Mouse (Mus musculus) myocyte (in vitro differentiated cells): ENCODE measurements at regions not wholly inside any gene's neighbourhood (a gene's known extent, or its start where the extent isn't known, plus 50 kb on each side); places are given as distances from the start of the nearest gene placed in this dataset.

Experiments used
- H3K27me3 ChIP-seq: one replicate; pipeline ENCODE4 v1.6.1; 2011; ENCODE audit not compliant: control insufficient read depth, insufficient read depth, insufficient read length
- H3K36me3 ChIP-seq: one replicate; pipeline ENCODE4 v1.6.1; 2011; ENCODE audit not compliant: control insufficient read depth, insufficient read depth
- H3K4me2 ChIP-seq: one replicate; pipeline ENCODE4 v1.6.1; 2011; ENCODE audit warnings: low read depth, control low read depth
- H3K4me3 ChIP-seq: one replicate; pipeline ENCODE4 v1.5.1; 2011; ENCODE audit warnings: mild to moderate bottlenecking, control low read depth, moderate library complexity
- H3K79me2 ChIP-seq: one replicate; pipeline ENCODE4 v1.6.1; 2011; ENCODE audit not compliant: control insufficient read depth, insufficient read depth
- H3ac ChIP-seq: one replicate; pipeline ENCODE4 v1.6.1; 2011; ENCODE audit not compliant: control insufficient read depth, insufficient read length
- CEBPB ChIP-seq: IDR thresholded peaks from 2 replicates; pipeline ENCODE4 v1.6.1; 2011; ENCODE audit warnings: mild to moderate bottlenecking, moderate library complexity; ENCODE audit not compliant: poor library complexity, insufficient read depth, severe bottlenecking
- E2F4 ChIP-seq: IDR thresholded peaks from one replicate; pipeline ENCODE4 v1.6.1; 2011; ENCODE audit warnings: mild to moderate bottlenecking, control low read depth, moderate library complexity; ENCODE audit not compliant: insufficient read depth
- MAX ChIP-seq: IDR thresholded peaks from one replicate; pipeline ENCODE4 v1.6.1; 2011; ENCODE audit warnings: low read depth, mild to moderate bottlenecking, control low read depth
- MYOD1 ChIP-seq, 3 experiments: IDR thresholded peaks; one replicate each; pipeline ENCODE4 v1.6.1; 2011; ENCODE audit warnings: control low read depth in 2 of 3, low read depth in 2 of 3, mild to moderate bottlenecking in 2 of 3, moderate library complexity in 1 of 3; ENCODE audit not compliant: insufficient read length in 2 of 3, control insufficient read depth in 1 of 3
- MYOG ChIP-seq, 3 experiments: IDR thresholded peaks; one replicate each; pipeline ENCODE4 v1.6.1; 2011; ENCODE audit warnings: control low read depth in 2 of 3, low read depth in 2 of 3, mild to moderate bottlenecking in 2 of 3; ENCODE audit not compliant: insufficient read length in 2 of 3, control insufficient read depth in 1 of 3, insufficient read depth in 1 of 3
- POLR2A ChIP-seq: IDR thresholded peaks from one replicate; pipeline ENCODE4 v1.6.1; 2011; ENCODE audit warnings: low read depth, mild to moderate bottlenecking, control low read depth, moderate library complexity; ENCODE audit not compliant: insufficient read length
- POLR2AphosphoS2 ChIP-seq: IDR thresholded peaks from one replicate; pipeline ENCODE4 v1.6.1; 2011; ENCODE audit warnings: low read depth, control low read depth; ENCODE audit not compliant: insufficient read length
- REST ChIP-seq: IDR thresholded peaks from one replicate; pipeline ENCODE4 v1.6.1; 2011; ENCODE audit warnings: mild to moderate bottlenecking, control low read depth, moderate library complexity; ENCODE audit not compliant: insufficient read depth, insufficient read length
- SRF ChIP-seq: IDR thresholded peaks from one replicate; pipeline ENCODE4 v1.6.1; 2011; ENCODE audit warnings: low read depth; ENCODE audit not compliant: control insufficient read depth, insufficient read length
- TCF12 ChIP-seq: IDR thresholded peaks from one replicate; pipeline ENCODE4 v1.6.1; 2011; ENCODE audit warnings: mild to moderate bottlenecking, control low read depth; ENCODE audit not compliant: poor library complexity, insufficient read depth, severe bottlenecking
- TCF3 ChIP-seq: IDR thresholded peaks from one replicate; pipeline ENCODE4 v1.6.1; 2011; ENCODE audit warnings: low read depth, control low read depth; ENCODE audit not compliant: insufficient read length
- USF1 ChIP-seq: IDR thresholded peaks from one replicate; pipeline ENCODE4 v1.6.1; 2011; ENCODE audit warnings: low read depth, mild to moderate bottlenecking, control low read depth, moderate library complexity

DNA sequence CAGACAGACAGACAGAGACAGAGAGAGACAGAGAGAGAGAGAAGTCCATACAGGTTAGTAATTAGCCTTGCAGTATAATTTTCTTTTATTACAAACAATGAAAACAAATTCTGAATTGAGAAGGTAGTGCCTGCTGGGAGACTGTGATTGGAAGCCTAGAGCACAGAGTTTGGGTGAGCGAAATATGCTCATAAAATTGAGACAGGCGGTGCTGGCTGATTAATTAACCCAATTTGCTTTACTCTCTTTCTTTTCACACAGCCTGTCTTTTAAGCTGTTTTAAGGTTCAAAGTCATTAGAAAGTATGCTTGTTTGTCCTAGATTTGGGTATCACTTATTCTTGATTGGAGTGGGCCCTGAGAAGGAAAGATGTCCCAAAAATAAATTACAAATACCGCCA is 816.1 kb downstream of the Car8 start:
- Histone ChIP-seq H3K27me3 (no peaks in the 10 kb centered on the region), H3K36me3 (no peaks in the 10 kb centered on the region), H3K4me2 (no peak overlapping the region), H3K4me3 (no peak overlapping the region), H3ac (no peak overlapping the region), H3K79me2 (no peaks in the 10 kb centered on the region)
- no peak for TF ChIP-seq SRF
- no peak for TF ChIP-seq TCF3
- no peak for TF ChIP-seq TCF12
- TF ChIP-seq USF1, result no peak
- no peak for TF ChIP-seq MAX
- TF ChIP-seq REST, result no peak
- no peak for TF ChIP-seq E2F4
- no peak for TF ChIP-seq POLR2AphosphoS2
- no peak for TF ChIP-seq MYOD1 (IDR thresholded peaks at IDR 0.05; ENCODE audit: control insufficient read depth in 1 of 3, insufficient read length in 2 of 3, low read depth in 2 of 3)
- TF ChIP-seq CEBPB, result no peak
- no peak for TF ChIP-seq MYOG (IDR thresholded peaks at IDR 0.05; ENCODE audit: control insufficient read depth in 1 of 3, insufficient read depth in 1 of 3, insufficient read length in 2 of 3, low read depth in 2 of 3)
- no peak for TF ChIP-seq POLR2A

DNA sequence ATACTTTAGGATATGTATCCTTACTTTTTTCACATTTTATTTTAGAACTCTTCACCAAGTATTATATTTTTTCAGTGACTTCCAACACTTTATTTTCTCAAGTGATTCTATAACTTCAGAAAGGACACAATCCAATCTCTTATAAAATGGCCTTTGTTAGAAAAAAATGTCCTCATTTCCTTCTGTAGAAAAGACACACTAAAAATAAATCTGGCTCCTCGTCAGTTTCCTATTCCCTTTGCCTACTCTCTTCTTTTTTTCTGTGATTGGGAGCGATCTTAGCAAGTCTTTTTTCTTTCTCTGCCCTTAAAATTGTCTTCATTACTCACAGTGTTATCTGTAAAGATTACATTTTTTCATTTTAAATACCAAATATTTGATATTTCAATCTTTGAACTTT is 824.5 kb downstream of the Car8 start:
- Histone ChIP-seq H3K4me2 (no peak overlapping the region), H3K27me3 (no peaks in the 10 kb centered on the region), H3K79me2 (no peaks in the 10 kb centered on the region), H3K4me3 (no peak overlapping the region), H3ac (no peak overlapping the region), H3K36me3 (no peaks in the 10 kb centered on the region)
- TF ChIP-seq MYOD1 (IDR thresholded peaks at IDR 0.05; ENCODE audit: control insufficient read depth in 1 of 3, insufficient read length in 2 of 3, low read depth in 2 of 3) (no peak), MAX (no peak), MYOG (IDR thresholded peaks at IDR 0.05; ENCODE audit: control insufficient read depth in 1 of 3, insufficient read depth in 1 of 3, insufficient read length in 2 of 3, low read depth in 2 of 3) (no peak), E2F4 (no peak)

DNA sequence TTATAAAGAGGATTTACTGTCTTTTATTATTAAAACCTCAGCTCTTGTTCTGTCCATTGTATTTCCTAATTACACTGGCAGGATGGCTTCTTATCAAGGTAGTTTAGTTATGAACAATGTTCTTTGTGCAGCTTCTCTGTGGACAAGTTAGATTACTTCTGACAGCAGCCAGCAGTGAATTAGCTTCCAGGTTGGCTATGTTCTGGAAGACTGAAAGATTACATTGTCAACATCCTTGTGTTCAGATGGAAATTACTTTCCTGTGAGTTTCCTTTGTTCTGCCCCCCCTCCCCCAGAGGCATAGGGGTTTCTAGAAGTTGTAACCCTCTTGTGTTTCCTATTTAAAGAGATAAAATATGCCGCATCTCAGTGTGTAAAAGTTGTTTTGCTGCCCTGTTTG is 846.1 kb downstream of the Car8 start:
- no peaks in the 10 kb centered on the region for H3K27me3 ChIP-seq
- H3ac ChIP-seq, result no peak overlapping the region
- TF ChIP-seq POLR2AphosphoS2, result no peak
- TF ChIP-seq USF1, result no peak
- TF ChIP-seq POLR2A, result no peak
- no peak for TF ChIP-seq SRF
- TF ChIP-seq TCF3, result no peak
- no peak for TF ChIP-seq E2F4
- TF ChIP-seq CEBPB, result no peak
- TF ChIP-seq MYOD1 (IDR thresholded peaks at IDR 0.05; ENCODE audit: control insufficient read depth in 1 of 3, insufficient read length in 2 of 3, low read depth in 2 of 3), result no peak
- no peak for TF ChIP-seq REST
- no peak for TF ChIP-seq MYOG (IDR thresholded peaks at IDR 0.05; ENCODE audit: control insufficient read depth in 1 of 3, insufficient read depth in 1 of 3, insufficient read length in 2 of 3, low read depth in 2 of 3)
- no peak for TF ChIP-seq TCF12
- no peak for TF ChIP-seq MAX
- H3K4me3 ChIP-seq, result no peak overlapping the region
- no peak overlapping the region for H3K4me2 ChIP-seq
- no peaks in the 10 kb centered on the region for H3K79me2 ChIP-seq
- H3K36me3 ChIP-seq, result no peaks in the 10 kb centered on the region

DNA sequence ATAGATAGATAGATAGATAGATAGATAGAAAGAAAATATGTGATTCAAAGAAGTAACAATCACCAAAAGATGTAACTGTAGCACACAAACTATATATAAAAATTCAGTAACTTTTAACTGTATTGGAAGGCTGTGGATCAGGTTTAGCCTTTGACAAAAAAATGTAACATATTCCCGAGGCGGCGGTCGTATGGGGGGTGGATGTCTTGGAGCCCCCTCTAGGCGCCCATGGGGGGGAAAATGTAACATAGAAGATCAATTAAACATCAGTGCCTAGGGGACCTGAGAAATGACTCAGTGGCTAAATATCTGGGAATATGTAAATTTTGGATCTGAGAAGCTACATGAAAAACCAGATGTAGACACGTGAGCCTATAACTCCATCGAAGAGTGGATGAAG is 847.2 kb downstream of the Car8 start:
- no peak for TF ChIP-seq POLR2A
- TF ChIP-seq SRF, result no peak
- TF ChIP-seq USF1, result no peak
- no peak for TF ChIP-seq TCF3
- TF ChIP-seq MYOD1 (IDR thresholded peaks at IDR 0.05; ENCODE audit: control insufficient read depth in 1 of 3, insufficient read length in 2 of 3, low read depth in 2 of 3), result no peak
- TF ChIP-seq E2F4, result no peak
- no peak for TF ChIP-seq REST
- TF ChIP-seq POLR2AphosphoS2, result no peak
- no peak for TF ChIP-seq MYOG (IDR thresholded peaks at IDR 0.05; ENCODE audit: control insufficient read depth in 1 of 3, insufficient read depth in 1 of 3, insufficient read length in 2 of 3, low read depth in 2 of 3)
- no peak for TF ChIP-seq TCF12
- no peak for TF ChIP-seq MAX
- no peak for TF ChIP-seq CEBPB
- no peaks in the 10 kb centered on the region for H3K27me3 ChIP-seq

DNA sequence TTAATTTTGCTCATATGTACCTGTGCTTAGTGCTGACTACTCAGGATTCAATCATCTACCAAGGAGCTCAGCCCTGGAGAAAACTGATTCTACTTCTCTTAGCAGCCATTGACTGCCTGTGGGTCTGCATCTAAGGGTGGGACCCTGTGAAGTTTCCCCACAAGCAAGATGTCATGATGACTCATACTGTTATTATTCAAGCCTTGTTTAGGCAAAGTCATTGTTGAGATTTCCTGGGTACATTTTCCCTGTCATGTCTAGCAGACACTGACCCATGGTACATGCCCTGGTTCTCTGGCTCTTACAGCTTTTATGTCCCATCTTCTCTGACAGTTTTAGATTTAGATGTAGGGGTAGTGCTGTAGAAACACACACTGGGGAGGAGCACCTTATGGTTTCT is 853.8 kb downstream of the Car8 start:
- H3K36me3 ChIP-seq, result no peaks in the 10 kb centered on the region
- no peaks in the 10 kb centered on the region for H3K27me3 ChIP-seq
- no peak overlapping the region for H3K4me3 ChIP-seq
- no peak overlapping the region for H3ac ChIP-seq
- TF ChIP-seq CEBPB (no peak), TCF3 (no peak), MAX (no peak), POLR2A (no peak)
- no peaks in the 10 kb centered on the region for H3K79me2 ChIP-seq
- H3K4me2 ChIP-seq, result no peak overlapping the region

More for the DNA sequence above, 847.2 kb downstream of the Car8 start:
- no peak overlapping the region for H3K4me2 ChIP-seq
- no peak overlapping the region for H3K4me3 ChIP-seq
- H3K79me2 ChIP-seq, result no peaks in the 10 kb centered on the region
- no peaks in the 10 kb centered on the region for H3K36me3 ChIP-seq
- H3ac ChIP-seq, result no peak overlapping the region
